Mouse (Mus musculus) small intestine, adult 2 months (tissue): ENCODE results near the gene Dyrk4. TPM values are rescaled to one million over a fixed set of nuclear protein-coding genes. Genes with fewer than 3 reads are reported as not detected.
A peak's percentile ranks its signal among the peaks of the same experiment; 100 is the strongest.

Experiments used
- H3K27ac ChIP-seq: fragments of 200-500 bp; 2 replicates; pipeline ENCODE4 v1.5.1; 2012; ENCODE audit warnings: low read depth, low read length, control low read depth, inconsistent platforms; ENCODE audit not compliant: insufficient read depth
- H3K27me3 ChIP-seq: fragments of 200-500 bp; 2 replicates; pipeline ENCODE4 v1.6.1; 2012; ENCODE audit warnings: mild to moderate bottlenecking, moderate library complexity, low read length, inconsistent platforms; ENCODE audit not compliant: control insufficient read depth, insufficient read depth
- H3K36me3 ChIP-seq: fragments of 200-500 bp; 2 replicates; pipeline ENCODE4 v1.6.1; 2012; ENCODE audit warnings: mild to moderate bottlenecking, low read length, control low read depth, inconsistent platforms; ENCODE audit not compliant: control insufficient read depth, insufficient read depth
- H3K4me1 ChIP-seq: fragments of 200-500 bp; 2 replicates; pipeline ENCODE4 v1.6.1; 2012; ENCODE audit warnings: low read length, inconsistent platforms, mixed read lengths; ENCODE audit not compliant: control insufficient read depth, insufficient read depth, insufficient read length
- H3K4me3 ChIP-seq: fragments of 200-500 bp; 2 replicates; pipeline ENCODE4 v1.5.1; 2012; ENCODE audit warnings: low read depth, mild to moderate bottlenecking, control low read depth, inconsistent platforms, low read length, moderate library complexity
- CTCF ChIP-seq: fragments of 200-500 bp; IDR thresholded peaks from 2 replicates; pipeline ENCODE4 v1.5.1; 2012; ENCODE audit warnings: low read depth, mild to moderate bottlenecking, control low read depth, inconsistent platforms, low read length, moderate library complexity, mixed read lengths; ENCODE audit not compliant: insufficient replicate concordance, insufficient read length; ENCODE audit errors: extremely low read depth
- POLR2A ChIP-seq: fragments of 200-500 bp; IDR thresholded peaks from 2 replicates; pipeline ENCODE4 v1.6.1; 2012; ENCODE audit warnings: low read depth, mild to moderate bottlenecking, control low read depth, inconsistent platforms, low read length, moderate library complexity
- WGBS: fragments of 180-500 bp; shearing (Covaris S2); methylation state at CpG from one replicate; pipeline ENCODE4 v1.1.7; 2018; 5-methylcytosine and 5-hydroxymethylcytosine counted together
- polyA plus RNA-seq: library from polyadenylated mRNA; depleted of rRNA; stranded (reverse); fragments of >200 nt; gene quantifications from 2 replicates; pipeline ENCODE4 v1.2.3, GENCODE M21; 2012

Gene Dyrk4
- polyA plus RNA-seq, 1 experiment: 0.18 TPM

- Histone ChIP-seq H3K4me3 (no peak overlapping the region), H3K27me3 (no peaks in the 10 kb centered on the region), H3K4me1 (peaks cover 4% of the 10 kb centered on the region), H3K36me3 (peaks cover 20% of the 10 kb centered on the region), H3K27ac (no peak overlapping the region)
- WGBS: 2% methylated on average over 5 of the region's 5 CpGs
- TF ChIP-seq POLR2A (no peak), CTCF (peak; percentile 39; the same call in 1 of the 2 replicates)
These were observed 18.8 kb upstream of the Dyrk4 start for GRCm38 (mm10) chr6:126940451-126940850.

GRCm38 (mm10) chr6:126939487-126940171 lies 18.0 kb upstream of the Dyrk4 start, which contains the start of the genes Rad51ap1 and D6Wsu163e:
Rad51ap1 (minus strand) TSS chr6:126939587.
D6Wsu163e (plus strand) TSS chr6:126939962.
- Histone ChIP-seq H3K4me1 (peaks cover 4% of the 10 kb centered on the region), H3K4me3 (peak within 1 kb of the TSS; percentile 78), H3K36me3 (peaks cover 14% of the 10 kb centered on the region), H3K27ac (0 out of 2 replicates have a peak within 1 kb of the TSS, but pooled peaks have one; percentile 9), H3K27me3 (no peaks in the 10 kb centered on the region)
- under 1% methylated on average over 33 of the region's 33 CpGs for WGBS
- TF ChIP-seq CTCF: no peak
- no peak for TF ChIP-seq POLR2A

GRCm38 (mm10) chr6:126938853-126939486 lies 17.3 kb upstream of the Dyrk4 start:
- no peak overlapping the region for H3K27ac ChIP-seq
- TF ChIP-seq POLR2A: no peak
- TF ChIP-seq CTCF: no peak
- WGBS: under 1% methylated on average over 31 of the region's 31 CpGs
- H3K36me3 ChIP-seq: peaks cover 11% of the 10 kb centered on the region
- H3K4me1 ChIP-seq: peaks cover 4% of the 10 kb centered on the region
- H3K27me3 ChIP-seq: no peaks in the 10 kb centered on the region
- peak overlapping the region; percentile 78 for H3K4me3 ChIP-seq

GRCm38 (mm10) chr6:126938047-126938446 lies 16.4 kb upstream of the Dyrk4 start:
- H3K27me3 ChIP-seq: no peaks in the 10 kb centered on the region
- peaks cover 4% of the 10 kb centered on the region for H3K4me1 ChIP-seq
- H3K36me3 ChIP-seq: peaks cover 6% of the 10 kb centered on the region; the same call in 1 of the 2 replicates
- 66% methylated on average over 2 of the region's 2 CpGs for WGBS
- H3K4me3 ChIP-seq: no peak overlapping the region
- TF ChIP-seq POLR2A: no peak
- no peak for TF ChIP-seq CTCF
- H3K27ac ChIP-seq: no peak overlapping the region

GRCm38 (mm10) chr6:126932896-126933295 lies 11.3 kb upstream of the Dyrk4 start:
- H3K4me1 ChIP-seq: no peaks in the 10 kb centered on the region
- no peak overlapping the region for H3K27ac ChIP-seq

GRCm38 (mm10) chr6:126914928-126915327 lies 6.7 kb downstream of the Dyrk4 start:
- 84% methylated on average over 5 of the region's 5 CpGs for WGBS
- Histone ChIP-seq H3K36me3 (no peaks in the 10 kb centered on the region), H3K27me3 (no peaks in the 10 kb centered on the region), H3K4me1 (no peaks in the 10 kb centered on the region), H3K4me3 (no peak overlapping the region), H3K27ac (no peak overlapping the region)
- TF ChIP-seq CTCF (no peak), POLR2A (no peak)

More at GRCm38 (mm10) chr6:126932896-126933295, 11.3 kb upstream of the Dyrk4 start:
- Histone ChIP-seq H3K4me3 (no peak overlapping the region), H3K36me3 (0 out of 2 replicates have a peak, but pooled peaks cover 1% of the 10 kb centered on the region), H3K27me3 (no peaks in the 10 kb centered on the region)
- TF ChIP-seq CTCF (no peak), POLR2A (no peak)
- WGBS: 96% methylated on average over 2 of the region's 2 CpGs

- no peaks in the 10 kb centered on the region for H3K4me1 ChIP-seq
- no peak overlapping the region for H3K4me3 ChIP-seq
- H3K36me3 ChIP-seq: no peaks in the 10 kb centered on the region
- 62% methylated on average over 4 of the region's 4 CpGs for WGBS
- no peak overlapping the region; the same call in 1 of the 2 replicates for H3K27ac ChIP-seq
- no peaks in the 10 kb centered on the region for H3K27me3 ChIP-seq
- TF ChIP-seq POLR2A: no peak
- no peak for TF ChIP-seq CTCF
These were observed 10.9 kb downstream of the Dyrk4 start for GRCm38 (mm10) chr6:126910727-126911126.
